Mouse (Mus musculus): Measurements from ENCODE around the gene Ubald1. TPM values are rescaled to one million over a fixed set of nuclear protein-coding genes. Genes with fewer than 3 reads are reported as not detected.

Gene Ubald1
- polyA plus RNA-seq, 1 experiment: not detected

DNA sequence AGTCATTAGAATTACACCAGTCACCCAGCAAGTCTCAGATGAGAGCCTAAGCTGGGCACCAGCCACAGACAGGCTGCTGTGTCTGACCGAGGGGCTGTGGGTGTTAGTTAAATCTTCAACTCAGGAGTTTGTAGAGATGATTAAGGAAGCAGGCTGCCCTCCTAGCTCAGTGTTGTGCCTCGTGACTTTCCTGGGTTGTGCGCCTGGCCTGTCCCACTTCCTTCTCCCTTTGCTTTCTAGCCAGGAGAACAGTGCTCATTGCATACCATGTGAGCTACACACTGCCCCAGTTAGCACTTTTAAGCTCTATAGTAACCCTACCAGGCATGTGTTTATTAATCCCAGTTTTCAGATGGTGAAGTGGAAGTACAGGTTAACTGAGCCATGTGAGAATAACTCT is 40.6 kb downstream of the Ubald1 start:
- WGBS: 81% methylated on average over 3 of the region's 3 CpGs
- H3K27ac ChIP-seq (ENCODE audit: insufficient read depth, low read depth, low read length): no peak overlapping the region
- H3K4me3 ChIP-seq (ENCODE audit: insufficient read depth, low read depth, low read length): no peak overlapping the region
- H3K4me1 ChIP-seq (ENCODE audit: control insufficient read depth, insufficient read depth, low read length): 0 out of 2 replicates have a peak, but pooled peaks cover 4% of the 10 kb centered on the region
- TF ChIP-seq CTCF (IDR thresholded peaks at IDR 0.05; ENCODE audit: insufficient read depth, low read depth, low read length) (no peak), POLR2A (IDR thresholded peaks at IDR 0.05; ENCODE audit: insufficient read depth, low read depth, low read length) (no peak)

- no peak overlapping the region for H3K4me3 ChIP-seq (ENCODE audit: insufficient read depth, low read depth, low read length)
- no peak overlapping the region for H3K27ac ChIP-seq (ENCODE audit: insufficient read depth, low read depth, low read length)
- H3K4me1 ChIP-seq (ENCODE audit: control insufficient read depth, insufficient read depth, low read length): 0 out of 2 replicates have a peak, but pooled peaks cover 4% of the 10 kb centered on the region
- TF ChIP-seq POLR2A (IDR thresholded peaks at IDR 0.05; ENCODE audit: insufficient read depth, low read depth, low read length) (no peak), CTCF (IDR thresholded peaks at IDR 0.05; ENCODE audit: insufficient read depth, low read depth, low read length) (no peak)
- 50% methylated on average over 3 of the region's 3 CpGs for WGBS
Measured at GRCm38 (mm10) chr16:4837631-4838030, 42.5 kb downstream of the Ubald1 start.

DNA sequence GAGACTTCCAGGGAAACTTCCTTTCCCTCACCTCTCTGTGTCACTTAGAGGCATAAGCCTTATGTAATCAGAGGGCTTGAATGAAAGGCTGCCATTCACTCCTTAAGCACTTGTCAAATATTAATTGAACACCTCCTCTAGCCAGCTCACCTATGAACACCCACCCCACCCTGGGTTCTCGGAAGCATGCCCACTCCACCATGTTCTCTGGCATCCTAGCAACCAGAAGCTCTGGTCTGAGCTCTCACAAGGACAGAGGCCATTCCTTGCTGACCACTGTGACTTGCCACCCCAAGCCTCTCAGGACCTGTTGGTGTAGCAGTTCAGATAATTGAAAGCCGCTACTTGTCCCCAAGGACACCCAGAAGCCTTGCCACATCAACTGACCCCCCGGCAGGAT is 44.9 kb downstream of the Ubald1 start, which contains the start of gene 4930562C15Rik:
Gene 4930562C15Rik (plus strand): TSS at position 226 of the 400 bp plus-strand sequence.
- Histone ChIP-seq H3K4me1 (ENCODE audit: control insufficient read depth, insufficient read depth, low read length) (peaks cover 9% of the 10 kb centered on the region), H3K4me3 (ENCODE audit: insufficient read depth, low read depth, low read length) (no peak within 1 kb of the TSS), H3K27ac (ENCODE audit: insufficient read depth, low read depth, low read length) (no peak within 1 kb of the TSS)
- WGBS: 90% methylated on average over 3 of the region's 3 CpGs
- TF ChIP-seq CTCF (IDR thresholded peaks at IDR 0.05; ENCODE audit: insufficient read depth, low read depth, low read length) (no peak), POLR2A (IDR thresholded peaks at IDR 0.05; ENCODE audit: insufficient read depth, low read depth, low read length) (no peak)

DNA sequence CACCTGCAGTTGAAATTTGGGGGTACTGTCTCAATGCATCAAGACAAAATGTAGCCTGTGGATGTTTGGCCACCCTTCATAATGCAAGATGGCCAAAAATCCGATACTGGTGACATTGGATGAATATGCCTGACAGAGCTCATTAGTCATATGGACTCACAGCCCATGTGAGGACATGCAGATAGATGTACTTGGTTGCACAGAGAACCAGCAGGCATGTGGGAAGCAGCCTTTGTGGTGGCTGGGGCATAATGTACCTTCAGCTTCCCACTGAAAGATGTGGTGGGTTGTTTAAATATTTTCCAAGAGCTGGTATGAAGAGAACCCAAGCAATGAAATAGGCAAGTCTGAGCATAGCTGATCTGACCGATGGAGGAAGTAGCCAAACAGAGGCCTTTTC is 46.3 kb downstream of the Ubald1 start:
- 90% methylated on average over 2 of the region's 2 CpGs for WGBS
- Histone ChIP-seq H3K4me3 (ENCODE audit: insufficient read depth, low read depth, low read length) (no peak overlapping the region), H3K27ac (ENCODE audit: insufficient read depth, low read depth, low read length) (no peak overlapping the region), H3K4me1 (ENCODE audit: control insufficient read depth, insufficient read depth, low read length) (peaks cover 9% of the 10 kb centered on the region)
- no peak for TF ChIP-seq POLR2A (IDR thresholded peaks at IDR 0.05; ENCODE audit: insufficient read depth, low read depth, low read length)

DNA sequence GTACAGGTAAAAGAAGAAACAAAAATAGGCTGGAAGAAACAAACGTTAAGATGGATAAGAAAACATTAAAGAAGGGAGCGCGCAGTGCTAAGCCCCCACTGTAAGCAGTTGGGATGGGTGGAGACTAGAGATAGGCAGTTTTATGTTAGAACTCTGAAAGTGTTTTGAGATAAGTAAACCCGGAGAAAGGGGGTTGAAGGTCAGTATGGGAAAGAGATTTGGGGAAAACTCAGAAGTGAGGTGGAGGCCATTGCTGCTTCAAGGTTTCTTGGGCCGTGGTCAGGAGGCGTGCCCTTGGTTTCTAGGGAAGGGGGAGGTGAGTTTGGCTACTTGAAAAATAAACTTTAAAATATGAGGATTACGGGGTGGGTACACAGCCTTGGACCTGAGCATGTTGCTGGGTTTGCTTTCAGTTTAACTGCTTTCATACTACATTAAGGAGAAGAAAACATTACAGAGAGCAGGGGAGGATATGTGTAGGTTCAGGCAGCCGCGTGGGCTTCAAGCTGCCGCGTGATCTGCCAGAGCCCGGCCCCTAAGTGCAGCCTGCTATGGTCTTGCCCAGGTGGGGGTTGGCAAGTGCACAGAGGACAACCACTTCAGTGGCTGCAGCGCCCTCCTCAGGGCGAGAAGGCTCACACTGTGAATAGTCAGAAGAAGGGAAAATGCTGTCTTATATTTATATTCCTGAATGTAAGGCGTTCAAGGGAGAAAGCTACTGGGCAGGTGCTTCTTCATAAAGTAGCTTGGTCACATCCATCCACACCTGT is 48.3 kb downstream of the Ubald1 start:
- WGBS: 60% methylated on average over 15 of the region's 15 CpGs
- Histone ChIP-seq H3K4me3 (ENCODE audit: insufficient read depth, low read depth, low read length) (no peak overlapping the region), H3K4me1 (ENCODE audit: control insufficient read depth, insufficient read depth, low read length) (peaks cover 9% of the 10 kb centered on the region), H3K27ac (ENCODE audit: insufficient read depth, low read depth, low read length) (no peak overlapping the region)
- TF ChIP-seq CTCF (IDR thresholded peaks at IDR 0.05; ENCODE audit: insufficient read depth, low read depth, low read length): no peak
- TF ChIP-seq POLR2A (IDR thresholded peaks at IDR 0.05; ENCODE audit: insufficient read depth, low read depth, low read length): no peak

DNA sequence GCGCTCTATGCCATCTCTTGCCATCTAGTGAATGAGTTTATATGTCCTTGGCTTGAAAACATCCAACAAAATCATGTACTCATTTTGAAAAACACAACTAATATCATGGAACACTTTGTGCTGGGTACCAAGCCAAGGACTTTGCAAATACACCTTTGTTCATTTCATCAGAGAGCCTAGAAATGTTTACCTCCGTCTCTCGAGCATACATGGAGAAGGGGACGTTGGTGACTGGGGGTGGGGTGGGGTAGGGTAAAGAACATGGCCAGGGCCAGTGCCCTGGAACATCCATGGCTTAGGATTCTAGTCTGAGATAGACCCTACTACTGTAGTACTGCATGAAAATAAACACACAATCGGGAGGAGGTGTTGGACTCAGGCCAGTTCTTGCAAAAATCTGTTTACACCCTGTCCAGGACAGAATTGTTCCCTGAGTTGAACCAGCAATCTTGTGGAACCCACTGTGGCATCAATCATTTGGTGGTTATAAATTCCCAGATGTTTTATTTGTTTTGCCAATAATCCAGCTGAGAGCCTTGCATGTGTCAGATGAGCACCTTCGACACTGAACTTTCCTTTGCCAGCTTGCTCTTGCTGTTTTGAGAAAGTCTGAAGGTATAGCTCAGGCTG is 50.7 kb downstream of the Ubald1 start:
- WGBS: 79% methylated on average over 6 of the region's 6 CpGs
- no peak overlapping the region for H3K4me3 ChIP-seq (ENCODE audit: insufficient read depth, low read depth, low read length)
- peaks cover 7% of the 10 kb centered on the region for H3K4me1 ChIP-seq (ENCODE audit: control insufficient read depth, insufficient read depth, low read length)
- H3K27ac ChIP-seq (ENCODE audit: insufficient read depth, low read depth, low read length): no peak overlapping the region
- TF ChIP-seq CTCF (IDR thresholded peaks at IDR 0.05; ENCODE audit: insufficient read depth, low read depth, low read length): no peak
- no peak for TF ChIP-seq POLR2A (IDR thresholded peaks at IDR 0.05; ENCODE audit: insufficient read depth, low read depth, low read length)

DNA sequence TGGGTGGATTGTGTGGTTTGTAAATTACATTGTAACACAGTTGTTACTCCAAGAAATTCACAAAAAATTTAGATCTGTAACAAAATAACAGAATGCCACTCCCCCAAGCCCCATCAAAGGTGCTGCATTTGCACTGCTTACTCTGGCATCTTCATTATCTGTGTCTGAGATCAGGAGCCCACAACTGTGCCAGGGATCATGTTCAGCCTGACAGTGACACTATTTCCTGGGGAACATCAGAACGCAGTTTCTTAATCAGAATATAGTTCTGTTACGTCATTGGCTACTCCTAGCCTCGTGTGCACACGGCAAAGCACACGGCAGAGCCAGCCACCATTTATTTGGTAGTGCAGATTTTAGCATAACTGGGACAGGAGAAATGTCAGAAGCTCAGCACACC is 52.5 kb downstream of the Ubald1 start:
- TF ChIP-seq CTCF (IDR thresholded peaks at IDR 0.05; ENCODE audit: insufficient read depth, low read depth, low read length): no peak
- TF ChIP-seq POLR2A (IDR thresholded peaks at IDR 0.05; ENCODE audit: insufficient read depth, low read depth, low read length): no peak
- peaks cover 7% of the 10 kb centered on the region for H3K4me1 ChIP-seq (ENCODE audit: control insufficient read depth, insufficient read depth, low read length)
- WGBS: 93% methylated on average over 5 of the region's 5 CpGs
- H3K27ac ChIP-seq (ENCODE audit: insufficient read depth, low read depth, low read length): no peak overlapping the region
- no peak overlapping the region for H3K4me3 ChIP-seq (ENCODE audit: insufficient read depth, low read depth, low read length)

Other genes starting within 250 kb of the Ubald1 start
- not detected in 2 replicates for gene Vasn, start 240.4 kb downstream of the Ubald1 start, polyA plus RNA-seq (2012; ENCODE audit: insufficient read depth, insufficient read length, low replicate concordance, missing spikeins)
- not detected in 2 replicates for gene Dnaja3, start 240.3 kb downstream of the Ubald1 start, polyA plus RNA-seq (2012; ENCODE audit: insufficient read depth, insufficient read length, low replicate concordance, missing spikeins)
- gene Coro7, start 200.5 kb downstream of the Ubald1 start, polyA plus RNA-seq (2012; ENCODE audit: insufficient read depth, insufficient read length, low replicate concordance, missing spikeins): not detected in 2 replicates
- not detected in 2 replicates for gene Nmral1, start 161.0 kb downstream of the Ubald1 start, polyA plus RNA-seq (2012; ENCODE audit: insufficient read depth, insufficient read length, low replicate concordance, missing spikeins)
- gene Hmox2, start 154.0 kb downstream of the Ubald1 start, polyA plus RNA-seq (2012; ENCODE audit: insufficient read depth, insufficient read length, low replicate concordance, missing spikeins): not detected in 2 replicates
- gene Cdip1, start 90.0 kb downstream of the Ubald1 start, polyA plus RNA-seq (2012; ENCODE audit: insufficient read depth, insufficient read length, low replicate concordance, missing spikeins): 128 TPM in 1 of 2 replicates, not detected in the other
- not detected in 2 replicates for gene 4930562C15Rik, start 44.9 kb downstream of the Ubald1 start, polyA plus RNA-seq (2012; ENCODE audit: insufficient read depth, insufficient read length, low replicate concordance, missing spikeins)
- 248 TPM in 1 of 2 replicates, not detected in the other for gene Mgrn1, start 5.9 kb upstream of the Ubald1 start, polyA plus RNA-seq (2012; ENCODE audit: insufficient read depth, insufficient read length, low replicate concordance, missing spikeins)
- gene Nudt16l1, start 58.4 kb upstream of the Ubald1 start, polyA plus RNA-seq (2012; ENCODE audit: insufficient read depth, insufficient read length, low replicate concordance, missing spikeins): not detected in 2 replicates
- not detected in 2 replicates for gene Anks3, start 83.9 kb upstream of the Ubald1 start, polyA plus RNA-seq (2012; ENCODE audit: insufficient read depth, insufficient read length, low replicate concordance, missing spikeins)
- gene Sept12, start 117.5 kb upstream of the Ubald1 start, polyA plus RNA-seq (2012; ENCODE audit: insufficient read depth, insufficient read length, low replicate concordance, missing spikeins): not detected in 2 replicates
- gene Smim22, start 127.0 kb upstream of the Ubald1 start, polyA plus RNA-seq (2012; ENCODE audit: insufficient read depth, insufficient read length, low replicate concordance, missing spikeins): not detected in 2 replicates
- gene Rogdi, start 133.2 kb upstream of the Ubald1 start, polyA plus RNA-seq (2012; ENCODE audit: insufficient read depth, insufficient read length, low replicate concordance, missing spikeins): not detected in 2 replicates
- 92.9 and 140 TPM in 2 replicates for gene Glyr1, start 169.5 kb upstream of the Ubald1 start, polyA plus RNA-seq (2012; ENCODE audit: insufficient read depth, insufficient read length, low replicate concordance, missing spikeins)
- 47.7 and 78.4 TPM in 2 replicates for gene Ubn1, start 169.7 kb upstream of the Ubald1 start, polyA plus RNA-seq (2012; ENCODE audit: insufficient read depth, insufficient read length, low replicate concordance, missing spikeins)